Mouse (Mus musculus) thymus, adult 18-20 months (tissue): ENCODE data around the gene Slc26a10.
"Not testable (repeated sequence)": the region's sequence is repeated elsewhere in the genome, so short reads cannot be mapped to it uniquely, and the experiment has no call there.

Experiments
- DNase-seq, 2 experiments: peaks; one replicate each; pipeline ENCODE4 v3.0.0; 2022; ENCODE audit warnings: mixed read lengths in 2 of 2

The Slc26a10 gene

GRCm38 (mm10) chr10:127158471-127158870 is 22.0 kb downstream of the Slc26a10 start:
- no peak for DNase-seq

- no peak for DNase-seq
Observed at GRCm38 (mm10) chr10:127156511-127156910, 23.9 kb downstream of the Slc26a10 start.

- DNase-seq, result no peak
Observed at GRCm38 (mm10) chr10:127156089-127156488, 24.4 kb downstream of the Slc26a10 start.

- no peak for DNase-seq
Observed at GRCm38 (mm10) chr10:127154652-127155051, 25.8 kb downstream of the Slc26a10 start.

- no peak for DNase-seq
Observed at GRCm38 (mm10) chr10:127154241-127154640, 26.2 kb downstream of the Slc26a10 start.

GRCm38 (mm10) chr10:127153323-127153722 is 27.1 kb downstream of the Slc26a10 start:
- DNase-seq, result no peak

- not testable (repeated sequence) for DNase-seq
Observed at GRCm38 (mm10) chr10:127152556-127152955, 27.9 kb downstream of the Slc26a10 start.

- not testable (repeated sequence) for DNase-seq
Observed at GRCm38 (mm10) chr10:127151233-127151632, 29.2 kb downstream of the Slc26a10 start.

GRCm38 (mm10) chr10:127150471-127150872 is 30.0 kb downstream of the Slc26a10 start:
- no peak for DNase-seq

- DNase-seq, result no peak
Observed at GRCm38 (mm10) chr10:127147135-127147534, 33.3 kb downstream of the Slc26a10 start.

- DNase-seq, result no peak
Observed at GRCm38 (mm10) chr10:127145303-127145702, 35.1 kb downstream of the Slc26a10 start.

- no peak for DNase-seq
Observed at GRCm38 (mm10) chr10:127144536-127144935, 35.9 kb downstream of the Slc26a10 start.

GRCm38 (mm10) chr10:127143228-127143627 is 37.2 kb downstream of the Slc26a10 start:
- no peak for DNase-seq

- DNase-seq, result peak in 1 of 2 experiments; percentile 66
Observed at GRCm38 (mm10) chr10:127141500-127141899, 38.9 kb downstream of the Slc26a10 start.

- DNase-seq, result no peak
Observed at GRCm38 (mm10) chr10:127140971-127141370, 39.5 kb downstream of the Slc26a10 start.

GRCm38 (mm10) chr10:127138328-127139141 is 41.9 kb downstream of the Slc26a10 start:
- DNase-seq, result no peak

- no peak for DNase-seq
Observed at GRCm38 (mm10) chr10:127137896-127138295, 42.5 kb downstream of the Slc26a10 start.

GRCm38 (mm10) chr10:127136510-127136909 is 43.9 kb downstream of the Slc26a10 start:
- peak in 1 of 2 experiments; percentile 47 for DNase-seq

- DNase-seq, result peak; percentile 43 to 68
Observed at GRCm38 (mm10) chr10:127135118-127135836, 45.2 kb downstream of the Slc26a10 start.

GRCm38 (mm10) chr10:127134394-127135035 is 45.9 kb downstream of the Slc26a10 start:
- not testable (repeated sequence) for DNase-seq

- no peak for DNase-seq
Observed at GRCm38 (mm10) chr10:127132469-127132868, 48.0 kb downstream of the Slc26a10 start.

- no peak for DNase-seq
Observed at GRCm38 (mm10) chr10:127129431-127129830, 51.0 kb downstream of the Slc26a10 start.

GRCm38 (mm10) chr10:127127711-127128279 is 52.6 kb downstream of the Slc26a10 start:
- DNase-seq, result no peak
